Mouse (Mus musculus): ENCODE results near the gene Pik3r5. TPM values are rescaled to one million over a fixed set of nuclear protein-coding genes. Genes with fewer than 3 reads are reported as not detected.
A peak's percentile ranks its signal among the peaks of the same experiment; 100 is the strongest.

Gene Pik3r5
- total RNA-seq (2021) = 1 to 10 TPM in 1 of 2 experiments, under 1 TPM in 1; 0.70 to 1.1 TPM

DNA sequence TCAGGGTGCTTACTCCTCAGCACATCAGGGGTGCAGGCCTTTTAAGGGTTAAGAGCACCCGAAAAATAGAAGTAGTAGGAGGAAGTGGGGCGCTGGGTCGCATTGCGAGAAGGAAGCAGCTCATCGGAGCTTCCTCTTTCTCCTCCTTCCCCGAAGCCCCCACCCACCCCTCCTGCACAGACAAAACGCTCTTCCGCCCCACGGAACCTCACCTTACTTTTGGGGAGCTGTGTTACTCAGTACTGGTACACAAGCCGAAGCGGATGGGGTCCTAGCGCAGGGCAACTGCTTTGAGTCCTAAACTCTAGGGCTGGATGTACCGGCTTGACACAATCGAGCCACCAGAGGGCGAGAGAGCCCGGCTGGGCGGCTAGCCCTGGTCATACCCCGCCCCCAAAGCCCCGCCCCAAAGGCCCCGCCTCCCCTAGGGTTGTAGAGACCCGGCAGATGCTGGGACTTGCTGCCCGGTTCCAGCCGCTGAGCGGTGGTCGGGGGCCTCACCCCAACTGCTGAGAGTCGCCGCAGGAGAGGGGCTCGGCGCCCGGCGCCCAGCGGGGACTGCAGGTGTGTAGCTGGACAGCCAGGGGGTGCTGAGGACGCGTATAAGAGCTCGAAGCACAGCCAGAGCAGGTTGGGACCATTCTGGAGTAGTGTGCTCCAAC is at the start of gene Pik3r5:
Gene Pik3r5, plus strand, starts transcription at position 423 of the 662 bp plus-strand sequence.
- DNase-seq (ENCODE audit: low spot score) = peak; percentile 44
- intact Hi-C loops (cut with DNase I) = loop anchor here (5.0 kb wide), 1 partner anchor 50 kb away; no protein-coding TSS in a partner anchor

DNA sequence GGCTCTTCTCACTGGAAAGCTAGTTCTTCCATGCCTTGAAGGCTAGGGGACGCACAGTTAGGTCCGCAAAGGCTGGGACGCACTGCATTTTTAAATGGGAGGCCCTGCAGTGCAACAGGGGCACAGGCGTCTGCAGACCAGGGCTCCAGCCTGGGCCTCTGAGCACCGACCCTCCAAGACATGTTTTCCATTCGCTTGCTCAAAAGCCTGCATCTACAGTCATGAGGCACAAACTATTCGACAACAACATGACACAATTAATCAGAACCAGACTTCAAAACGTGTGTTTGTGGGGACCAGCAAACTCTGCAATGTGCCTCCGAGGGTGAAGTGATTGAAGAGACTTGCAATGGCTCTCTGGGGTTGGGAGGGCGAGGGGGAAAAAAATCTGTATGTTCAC is 48.4 kb upstream of the Pik3r5 start:
- intact Hi-C loops (cut with DNase I) = no loop called here
- no peak for DNase-seq (ENCODE audit: low spot score)

- DNase-seq (ENCODE audit: low spot score) = no peak
- intact Hi-C loops (cut with DNase I) = no loop called here
Observed at GRCm38 (mm10) chr11:68384131-68384530, 47.8 kb upstream of the Pik3r5 start.

DNA sequence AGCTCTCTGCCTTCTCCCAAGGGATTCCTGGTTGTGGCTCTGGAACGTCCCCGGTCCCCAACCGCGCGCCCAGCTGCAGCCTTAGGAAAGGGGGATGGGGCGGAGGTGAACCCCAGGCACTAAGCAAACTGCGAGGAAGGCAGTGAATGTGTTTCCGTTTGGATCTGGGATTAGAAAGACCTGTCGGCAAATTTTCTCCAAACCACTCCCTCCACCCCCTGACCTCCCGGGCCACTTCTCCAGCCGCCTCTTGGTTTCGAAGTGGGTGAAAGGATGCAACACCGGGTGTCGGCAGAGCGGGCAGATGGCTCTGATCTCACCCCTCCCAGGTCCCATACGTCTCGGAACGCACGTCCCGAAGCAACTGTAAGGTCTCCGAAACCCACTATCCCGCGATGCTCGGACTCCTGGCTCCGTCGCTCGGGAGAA is 47.3 kb upstream of the Pik3r5 start:
- DNase-seq (ENCODE audit: low spot score) = no peak
- intact Hi-C loops (cut with DNase I) = loop anchor here (5.0 kb wide), 2 partner anchors 42 to 62 kb away; no protein-coding TSS in a partner anchor

GRCm38 (mm10) chr11:68385021-68385821 is 46.7 kb upstream of the Pik3r5 start:
- DNase-seq (ENCODE audit: low spot score) = no peak
- intact Hi-C loops (cut with DNase I) = loop anchor here (5.0 kb wide), 2 partner anchors 43 to 63 kb away; no protein-coding TSS in a partner anchor

GRCm38 (mm10) chr11:68385921-68386588 is 45.9 kb upstream of the Pik3r5 start:
- DNase-seq (ENCODE audit: low spot score) = no peak
- intact Hi-C loops (cut with DNase I) = loop anchor here (5.0 kb wide), 2 partner anchors 44 to 64 kb away; no protein-coding TSS in a partner anchor

- peak; percentile 53 for DNase-seq (ENCODE audit: low spot score)
- intact Hi-C loops (cut with DNase I) = loop anchor here (5.0 kb wide), 2 partner anchors 45 to 65 kb away; no protein-coding TSS in a partner anchor
Observed at GRCm38 (mm10) chr11:68386589-68387440, 45.1 kb upstream of the Pik3r5 start.

DNA sequence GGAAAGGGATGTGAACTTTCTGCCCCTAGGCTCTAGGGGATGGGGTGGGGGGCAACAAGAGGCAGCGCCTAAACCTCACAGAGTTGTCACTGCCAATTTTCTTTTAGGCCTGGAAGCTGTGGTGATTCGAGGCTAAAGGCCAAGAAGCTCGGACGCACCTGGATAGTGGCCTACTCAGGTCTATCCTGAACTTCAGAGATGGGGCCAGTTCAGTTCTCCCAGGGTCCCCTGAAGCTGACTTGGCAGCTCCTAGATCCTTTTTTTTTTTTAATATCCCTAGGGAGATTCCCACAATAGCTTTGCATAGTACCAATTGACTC is 44.5 kb upstream of the Pik3r5 start:
- intact Hi-C loops (cut with DNase I) = loop anchor here (5.0 kb wide), 2 partner anchors 45 to 65 kb away; no protein-coding TSS in a partner anchor
- no peak for DNase-seq (ENCODE audit: low spot score)

DNA sequence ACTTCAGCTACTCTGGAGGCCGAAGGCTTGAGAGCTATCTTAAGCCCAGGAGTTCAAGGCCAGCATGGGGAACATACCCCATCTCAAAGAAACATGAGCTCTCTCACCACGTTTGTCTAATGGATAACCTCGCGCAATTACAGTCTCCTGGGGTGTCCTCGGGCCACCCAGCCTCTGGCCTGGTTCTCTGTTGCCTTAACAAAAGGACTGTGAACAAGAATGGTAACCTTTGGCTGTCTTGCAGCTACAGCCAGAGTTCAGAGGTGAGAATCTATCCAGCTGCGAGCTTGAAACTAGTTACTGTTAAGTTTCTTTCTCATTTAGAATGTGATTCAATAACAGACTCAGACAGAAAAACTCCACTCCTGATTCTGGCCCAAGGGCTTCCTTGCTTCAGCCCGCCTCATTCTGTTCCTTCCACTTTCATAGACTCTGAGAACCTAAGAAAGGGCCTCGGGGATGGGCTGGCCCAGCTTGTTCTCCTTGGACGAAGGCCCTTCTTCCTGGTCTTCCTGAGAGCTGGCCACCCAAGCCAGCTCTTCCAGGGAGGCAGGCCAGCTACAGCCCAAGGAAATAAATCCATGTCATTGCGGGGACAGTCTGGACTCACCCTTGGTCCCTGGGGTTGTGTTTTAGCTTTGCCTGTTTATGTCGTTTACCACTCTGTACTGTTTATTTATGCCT is 43.8 kb upstream of the Pik3r5 start:
- no peak for DNase-seq (ENCODE audit: low spot score)
- intact Hi-C loops (cut with DNase I) = loop anchor here (5.0 kb wide), 2 partner anchors 46 to 66 kb away; no protein-coding TSS in a partner anchor

DNA sequence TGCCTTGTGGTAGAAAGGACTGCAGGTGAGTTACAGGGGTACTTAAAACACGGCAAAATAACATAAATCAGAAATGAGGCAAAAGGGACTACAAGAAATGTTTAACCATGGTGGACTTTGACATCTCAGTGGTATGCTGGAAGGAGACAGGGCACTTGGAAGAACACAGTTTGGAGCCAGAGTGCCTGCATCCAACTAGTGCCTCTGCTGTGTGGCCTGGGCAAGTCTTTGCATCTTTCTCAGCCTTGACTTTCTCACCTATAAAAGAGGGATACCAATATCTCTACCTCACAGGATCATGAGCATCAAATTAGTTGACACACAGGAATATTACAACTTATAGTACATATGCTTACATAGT is 43.3 kb upstream of the Pik3r5 start:
- intact Hi-C loops (cut with DNase I) = loop anchor here (5.0 kb wide), 2 partner anchors 46 to 66 kb away; no protein-coding TSS in a partner anchor
- no peak for DNase-seq (ENCODE audit: low spot score)

DNA sequence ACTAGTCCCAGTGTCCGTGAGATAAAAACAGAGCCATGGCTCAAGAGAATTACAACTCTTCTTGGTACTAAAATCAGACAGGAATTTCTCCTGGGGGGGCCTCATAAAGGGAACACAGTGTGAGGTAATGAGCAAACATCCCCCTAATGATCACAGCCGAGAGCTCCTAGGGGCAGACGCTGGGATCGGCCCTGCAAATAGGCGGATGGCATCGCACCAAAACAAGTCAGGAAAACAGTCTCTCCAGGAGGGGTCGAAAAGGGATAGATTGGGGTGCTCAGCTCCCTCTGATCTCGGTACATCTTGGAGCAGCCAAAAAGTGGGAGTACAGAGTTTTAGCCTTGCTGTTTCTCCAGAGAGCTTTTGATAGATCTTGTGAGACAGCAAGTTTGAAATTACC is 42.3 kb upstream of the Pik3r5 start:
- no peak for DNase-seq (ENCODE audit: low spot score)
- intact Hi-C loops (cut with DNase I) = loop anchor here (5.0 kb wide), 2 partner anchors 47 to 67 kb away; no protein-coding TSS in a partner anchor

- intact Hi-C loops (cut with DNase I) = no loop called here
- no peak for DNase-seq (ENCODE audit: low spot score)
Observed at GRCm38 (mm10) chr11:68390381-68391287, 41.3 kb upstream of the Pik3r5 start.

DNA sequence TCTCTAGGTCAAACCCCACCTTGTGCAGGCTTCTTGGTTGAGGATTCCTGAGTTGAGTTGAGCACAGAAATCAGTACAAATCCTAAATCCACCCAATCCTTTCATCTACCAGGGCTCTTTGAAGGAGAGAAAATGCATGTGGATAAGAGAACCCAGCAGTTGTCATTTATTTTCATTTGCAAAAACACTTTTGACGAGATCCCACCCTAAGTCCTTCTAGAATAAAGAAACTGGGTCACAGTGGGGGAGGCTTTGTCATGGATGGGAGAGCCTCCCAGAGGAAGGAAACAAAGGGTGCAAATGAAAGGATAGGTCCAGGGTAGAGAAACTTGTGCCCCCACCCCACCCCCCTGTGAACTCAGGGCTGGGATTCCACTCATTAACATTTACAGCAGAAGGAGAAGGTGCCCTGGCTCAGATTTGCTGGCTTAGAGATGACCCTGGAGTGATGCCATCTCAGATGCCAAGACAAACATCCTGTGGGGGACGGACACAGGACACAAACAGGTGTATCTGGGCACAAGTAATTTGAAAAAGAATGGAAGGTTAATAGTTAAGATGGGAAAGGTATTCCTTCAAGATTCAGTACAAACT is 37.9 kb upstream of the Pik3r5 start:
- intact Hi-C loops (cut with DNase I) = no loop called here
- DNase-seq (ENCODE audit: low spot score) = no peak

GRCm38 (mm10) chr11:68394749-68395148 is 37.2 kb upstream of the Pik3r5 start:
- intact Hi-C loops (cut with DNase I) = no loop called here
- no peak for DNase-seq (ENCODE audit: low spot score)

- intact Hi-C loops (cut with DNase I) = no loop called here
- no peak for DNase-seq (ENCODE audit: low spot score)
Observed at GRCm38 (mm10) chr11:68395546-68395945, 36.4 kb upstream of the Pik3r5 start.

DNA sequence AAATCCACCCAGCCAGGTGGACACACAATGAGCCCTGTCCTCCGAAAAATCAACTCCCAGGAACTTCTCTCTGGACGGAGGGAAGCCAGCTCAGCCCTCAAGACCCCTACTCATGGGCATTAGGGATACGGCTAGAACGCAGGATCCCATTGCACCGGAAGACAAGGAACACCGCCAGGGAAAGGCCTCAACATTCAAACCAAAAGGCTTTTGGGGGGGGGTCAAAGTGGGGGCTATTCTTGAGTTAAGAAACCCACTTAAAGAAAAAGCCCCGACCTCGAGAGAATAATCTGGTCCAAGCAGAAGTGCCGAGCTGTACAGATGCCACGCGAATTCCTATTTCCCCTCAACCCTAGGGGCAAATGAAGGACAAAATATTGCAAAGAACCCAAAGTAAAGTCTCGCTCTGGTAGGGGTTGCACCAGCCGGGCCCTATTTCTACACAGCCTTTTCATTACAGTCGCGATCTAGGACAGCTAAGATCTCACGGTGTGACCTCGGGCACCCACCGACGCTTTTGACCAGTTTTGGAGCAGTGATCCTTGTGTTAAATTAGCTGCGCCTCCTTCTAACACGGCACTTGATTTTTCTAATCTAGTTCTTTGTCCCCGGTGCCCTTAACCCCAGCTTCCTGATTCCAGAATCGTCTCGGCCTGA is 32.9 kb upstream of the Pik3r5 start:
- no peak for DNase-seq (ENCODE audit: low spot score)
- intact Hi-C loops (cut with DNase I) = no loop called here

- DNase-seq (ENCODE audit: low spot score) = no peak
- intact Hi-C loops (cut with DNase I) = loop anchor here (10.0 kb wide), 1 partner anchor 505 kb away; no protein-coding TSS in a partner anchor
Observed at GRCm38 (mm10) chr11:68399548-68400020, 32.3 kb upstream of the Pik3r5 start.

Data from heart, postnatal 25 days (tissue).